Mouse (Mus musculus) MEL (cell line): ENCODE data around the gene Polr3f. TPM values are rescaled to one million over a fixed set of nuclear protein-coding genes. Genes with fewer than 3 reads are reported as not detected.

Source experiments
- DNase-seq: peaks from one replicate; pipeline ENCODE4 v3.0.0; 2011; ENCODE audit warnings: low read depth, low spot score
- H3K27ac ChIP-seq: 2 replicates; pipeline ENCODE4 v1.5.1; 2012; ENCODE audit warnings: low read depth, mild to moderate bottlenecking, control low read depth, low read length, moderate library complexity; ENCODE audit not compliant: control insufficient read depth
- H3K27me3 ChIP-seq, 2 experiments: fragments of 150-350 bp in 1 of 2; sonication (generic) in 1 of 2; 2 replicates each; pipeline ENCODE4 v1.6.1; 2012; ENCODE audit warnings: low read length in 2 of 2, mild to moderate bottlenecking in 2 of 2, improper control_type of control experiment in 1 of 2, moderate library complexity in 1 of 2; ENCODE audit not compliant: insufficient read depth in 2 of 2, control insufficient read depth in 1 of 2
- H3K36me3 ChIP-seq, 2 experiments: 2 replicates each; pipeline ENCODE4 v1.6.1; 2012 to 2014; ENCODE audit warnings: low read length in 2 of 2, improper control_type of control experiment in 1 of 2, inconsistent platforms in 1 of 2, mild to moderate bottlenecking in 1 of 2; ENCODE audit not compliant: insufficient read depth in 2 of 2, control insufficient read depth in 1 of 2
- H3K4me1 ChIP-seq, 2 experiments: fragments of 150-350 bp in 1 of 2; sonication (generic) in 1 of 2; 2 replicates each; pipeline ENCODE4 v1.6.1; 2012; ENCODE audit warnings: low read length in 2 of 2, improper control_type of control experiment in 1 of 2, mild to moderate bottlenecking in 1 of 2; ENCODE audit not compliant: insufficient read depth in 2 of 2, control insufficient read depth in 1 of 2
- H3K4me3 ChIP-seq, 2 experiments: fragments of 150-350 bp in 1 of 2; sonication (generic) in 1 of 2; 2 replicates each; pipeline ENCODE4 v1.5.1; 2012; ENCODE audit warnings: low read depth in 2 of 2, low read length in 2 of 2, mild to moderate bottlenecking in 2 of 2, moderate library complexity in 2 of 2, control low read depth in 1 of 2, improper control_type of control experiment in 1 of 2; ENCODE audit not compliant: control insufficient read depth in 1 of 2, insufficient read depth in 1 of 2
- H3K79me2 ChIP-seq: 2 replicates; pipeline ENCODE4 v1.6.1; 2012; ENCODE audit warnings: mild to moderate bottlenecking, low read length, moderate library complexity; ENCODE audit not compliant: control insufficient read depth, poor library complexity, insufficient read depth
- H3K9ac ChIP-seq: 2 replicates; pipeline ENCODE4 v1.6.1; 2012; ENCODE audit warnings: low read depth, mild to moderate bottlenecking, control low read depth, low read length, moderate library complexity; ENCODE audit not compliant: control insufficient read depth, poor library complexity, severe bottlenecking
- H3K9me3 ChIP-seq: fragments of 150-350 bp; sonication (generic); replicated peaks from 2 replicates; pipeline ENCODE4 v1.6.1; 2012; ENCODE audit warnings: mild to moderate bottlenecking, low read length, improper control_type of control experiment, moderate library complexity; ENCODE audit not compliant: insufficient read depth
- BHLHE40 ChIP-seq: IDR thresholded peaks from 2 replicates; pipeline ENCODE4 v1.6.1; 2012; ENCODE audit warnings: low read depth, mild to moderate bottlenecking, inconsistent platforms, low read length, improper control_type of control experiment, borderline replicate concordance
- CHD2 ChIP-seq: IDR thresholded peaks from 2 replicates; pipeline ENCODE4 v1.6.1; 2011; ENCODE audit warnings: low read length, improper control_type of control experiment
- ELF1 ChIP-seq: IDR thresholded peaks from 2 replicates; pipeline ENCODE4 v1.6.1; 2014; ENCODE audit warnings: low read depth, mild to moderate bottlenecking, inconsistent platforms, low read length, improper control_type of control experiment, moderate library complexity
- EP300 ChIP-seq, 2 experiments: IDR thresholded peaks; 2 replicates each; pipeline ENCODE4 v1.6.1; 2011; ENCODE audit warnings: improper control_type of control experiment in 2 of 2, low read length in 2 of 2, low read depth in 1 of 2, mild to moderate bottlenecking in 1 of 2
- GABPA ChIP-seq: IDR thresholded peaks from 2 replicates; pipeline ENCODE4 v1.6.1; 2012; ENCODE audit warnings: low read depth, mild to moderate bottlenecking, inconsistent platforms, low read length, improper control_type of control experiment, moderate library complexity
- GATA1 ChIP-seq: IDR thresholded peaks from 2 replicates; pipeline ENCODE4 v1.6.1; 2011; ENCODE audit warnings: low read depth, low read length, improper control_type of control experiment
- JUND ChIP-seq: IDR thresholded peaks from 2 replicates; pipeline ENCODE4 v1.6.1; 2011; ENCODE audit warnings: low read depth, mild to moderate bottlenecking, improper control_type of control experiment, low read length
- KAT2A ChIP-seq: conservative IDR thresholded peaks from 2 replicates; pipeline ENCODE4 v1.6.1; 2012; ENCODE audit warnings: low read depth, low read length, improper control_type of control experiment, inconsistent platforms
- MXI1 ChIP-seq: IDR thresholded peaks from 2 replicates; pipeline ENCODE4 v1.6.1; 2011; ENCODE audit warnings: mild to moderate bottlenecking, low read depth, low read length, improper control_type of control experiment
- MYB ChIP-seq: IDR thresholded peaks from 2 replicates; pipeline ENCODE4 v1.6.1; 2011; ENCODE audit warnings: mild to moderate bottlenecking, low read depth, low read length, improper control_type of control experiment
- NELFE ChIP-seq: IDR thresholded peaks from 2 replicates; pipeline ENCODE4 v1.6.1; 2011; ENCODE audit warnings: low read depth, low read length, improper control_type of control experiment
- NRF1 ChIP-seq: IDR thresholded peaks from 2 replicates; pipeline ENCODE4 v1.6.1; 2014; ENCODE audit warnings: low read depth, mild to moderate bottlenecking, inconsistent platforms, low read length, improper control_type of control experiment, moderate library complexity; ENCODE audit not compliant: poor library complexity, insufficient read depth, severe bottlenecking
- POLR2A ChIP-seq, 2 experiments: IDR thresholded peaks; 2 replicates each; pipeline ENCODE4 v1.6.1; 2011 to 2012; ENCODE audit warnings: low read length in 2 of 2, mild to moderate bottlenecking in 2 of 2, control low read depth in 1 of 2, improper control_type of control experiment in 1 of 2, low read depth in 1 of 2, moderate library complexity in 1 of 2; ENCODE audit not compliant: control insufficient read depth in 1 of 2, insufficient read depth in 1 of 2, poor library complexity in 1 of 2
- RAD21 ChIP-seq: IDR thresholded peaks from 2 replicates; pipeline ENCODE4 v1.6.1; 2011; ENCODE audit warnings: mild to moderate bottlenecking, low read depth, low read length, improper control_type of control experiment
- RCOR1 ChIP-seq: IDR thresholded peaks from 2 replicates; pipeline ENCODE4 v1.6.1; 2012; ENCODE audit warnings: low read depth, mild to moderate bottlenecking, inconsistent platforms, low read length, improper control_type of control experiment
- SIN3A ChIP-seq: IDR thresholded peaks from 2 replicates; pipeline ENCODE4 v1.6.1; 2012; ENCODE audit warnings: low read length, improper control_type of control experiment, inconsistent platforms
- TAL1 ChIP-seq: IDR thresholded peaks from 2 replicates; pipeline ENCODE4 v1.6.1; 2012; ENCODE audit warnings: mild to moderate bottlenecking, inconsistent platforms, low read length, moderate library complexity, mixed read lengths
- TBP ChIP-seq: IDR thresholded peaks from 2 replicates; pipeline ENCODE4 v1.8.0; 2011; ENCODE audit warnings: low read depth, low read length, improper control_type of control experiment
- TCF12 ChIP-seq: IDR thresholded peaks from 2 replicates; pipeline ENCODE4 v1.6.1; 2014; ENCODE audit warnings: low read depth, mild to moderate bottlenecking, inconsistent platforms, low read length, improper control_type of control experiment, moderate library complexity
- USF1 ChIP-seq: IDR thresholded peaks from 2 replicates; pipeline ENCODE4 v1.6.1; 2014; ENCODE audit warnings: low read depth, mild to moderate bottlenecking, inconsistent platforms, low read length, improper control_type of control experiment, moderate library complexity
- ZKSCAN1 ChIP-seq: IDR thresholded peaks from 2 replicates; pipeline ENCODE4 v1.6.1; 2012; ENCODE audit warnings: low read depth, mild to moderate bottlenecking, inconsistent platforms, low read length, improper control_type of control experiment, moderate library complexity
- polyA plus RNA-seq, 2 experiments: library from polyadenylated mRNA; stranded (reverse) in 1 of 2; unstranded in 1 of 2; fragments of >175 nt in 1 of 2; fragments of >200 nt in 1 of 2; gene quantifications; 2 replicates each; pipeline versions ENCODE4 v1.2.1 to v1.2.4; 2012; ENCODE audit warnings: low replicate concordance in 2 of 2, low read depth in 1 of 2; ENCODE audit not compliant: insufficient read length in 2 of 2, insufficient read depth in 1 of 2, missing spikeins in 1 of 2
- total RNA-seq: library from RNA; depleted of rRNA; stranded (reverse); fragments of 300-350 nt; gene quantifications from 2 replicates; pipeline ENCODE4 v1.2.3, GENCODE M21; 2012

The Polr3f gene
- total and polyA plus RNA-seq, 3 experiments = 17.9 to 27.3 TPM; not detected in 1

GRCm38 (mm10) chr2:144484084-144484483, 43.4 kb upstream of the Polr3f start:
- Histone ChIP-seq H3K79me2 (no peaks in the 10 kb centered on the region), H3K4me1 (no peaks in the 10 kb centered on the region), H3K27me3 (no peaks in the 10 kb centered on the region), H3K36me3 (no peaks in the 10 kb centered on the region), H3K4me3 (no peak overlapping the region), H3K9ac (no peak overlapping the region), H3K9me3 (no peaks in the 10 kb centered on the region), H3K27ac (no peak overlapping the region)
- DNase-seq = no peak
- TF ChIP-seq SIN3A (no peak), POLR2A (IDR thresholded peaks at IDR 0.05; ENCODE audit: control insufficient read depth in 1 of 2, insufficient read depth in 1 of 2, low read depth in 1 of 2, low read length in 2 of 2, poor library complexity in 1 of 2) (no peak), GABPA (no peak), JUND (no peak), NELFE (no peak), TCF12 (no peak), TBP (no peak), MXI1 (no peak), CHD2 (no peak), ELF1 (no peak), MYB (no peak), USF1 (no peak), KAT2A (no peak), BHLHE40 (no peak), TAL1 (no peak), GATA1 (no peak), RCOR1 (no peak), EP300 (IDR thresholded peaks at IDR 0.05; ENCODE audit: low read depth in 1 of 2, low read length in 2 of 2) (no peak), ZKSCAN1 (no peak), RAD21 (no peak)

- DNase-seq = no peak
- Histone ChIP-seq H3K9ac (no peak overlapping the region), H3K27ac (no peak overlapping the region), H3K4me3 (no peak overlapping the region), H3K36me3 (no peaks in the 10 kb centered on the region), H3K79me2 (no peaks in the 10 kb centered on the region), H3K4me1 (no peaks in the 10 kb centered on the region), H3K27me3 (no peaks in the 10 kb centered on the region), H3K9me3 (no peaks in the 10 kb centered on the region)
- TF ChIP-seq NRF1 (no peak), EP300 (IDR thresholded peaks at IDR 0.05; ENCODE audit: low read depth in 1 of 2, low read length in 2 of 2) (no peak), SIN3A (no peak), MYB (no peak)
Observed at GRCm38 (mm10) chr2:144485439-144485838, 42.1 kb upstream of the Polr3f start.
